Mouse (Mus musculus) stomach, postnatal 0 days (tissue): ENCODE data around the gene Zer1.

Experiments used
- CTCF ChIP-seq: IDR thresholded peaks from 2 replicates; pipeline ENCODE4 v1.5.1; 2016; ENCODE audit warnings: antibody characterized with exemption, low read depth, mild to moderate bottlenecking, moderate library complexity
- EP300 ChIP-seq: optimal IDR thresholded peaks from 2 replicates; pipeline ENCODE3; 2016; ENCODE audit warnings: antibody characterized with exemption

GRCm38 (mm10) chr2:30073285-30073684, 51.1 kb downstream of the Zer1 start:
- TF ChIP-seq CTCF (no peak), EP300 (no peak)
